Mouse (Mus musculus) intestine, postnatal 0 days (tissue): ENCODE data around the gene Cops2. TPM values are rescaled to one million over a fixed set of nuclear protein-coding genes. Genes with fewer than 3 reads are reported as not detected.

Experiments used
- ATAC-seq: fragments of 200-750 bp; cut with Nextera tagmentation; 2 replicates; pipeline ENCODE4 v1.8.0; 2017; ENCODE audit warnings: mild to moderate bottlenecking, moderate TSS enrichment, moderate library complexity
- H3K27ac ChIP-seq: fragments of 300-500 bp; sonication (generic); 2 replicates; pipeline ENCODE4 v1.5.1; 2014; ENCODE audit warnings: mild to moderate bottlenecking, low read depth, low read length, moderate library complexity
- H3K27me3 ChIP-seq: fragments of 300-500 bp; sonication (generic); replicated peaks from 2 replicates; pipeline ENCODE4 v1.6.1; 2014; ENCODE audit warnings: low read length, mixed read lengths; ENCODE audit not compliant: control insufficient read depth, insufficient read depth
- H3K36me3 ChIP-seq: fragments of 300-500 bp; sonication (generic); 2 replicates; pipeline ENCODE4 v1.6.1; 2014; ENCODE audit warnings: mild to moderate bottlenecking, moderate library complexity; ENCODE audit not compliant: control insufficient read depth, insufficient read depth
- H3K4me1 ChIP-seq: fragments of 300-500 bp; sonication (generic); replicated peaks from 2 replicates; pipeline ENCODE4 v1.6.1; 2014; ENCODE audit warnings: antibody characterized with exemption, low read length, mixed read lengths; ENCODE audit not compliant: control insufficient read depth, insufficient read depth
- H3K4me2 ChIP-seq: fragments of 300-500 bp; sonication (generic); replicated peaks from 2 replicates; pipeline ENCODE4 v1.6.1; 2014; ENCODE audit warnings: low read depth, mild to moderate bottlenecking, moderate library complexity
- H3K4me3 ChIP-seq: fragments of 300-500 bp; sonication (generic); 2 replicates; pipeline ENCODE4 v1.5.1; 2014; ENCODE audit warnings: low read depth, low read length
- H3K9ac ChIP-seq: fragments of 300-500 bp; sonication (generic); 2 replicates; pipeline ENCODE4 v1.6.1; 2014; ENCODE audit warnings: mild to moderate bottlenecking, low read depth, low read length
- H3K9me3 ChIP-seq: fragments of 300-500 bp; sonication (generic); 2 replicates; pipeline ENCODE4 v1.6.1; 2016; ENCODE audit warnings: mixed run types; ENCODE audit not compliant: control insufficient read depth
- CTCF ChIP-seq: sonication (generic); IDR thresholded peaks from 2 replicates; pipeline ENCODE4 v1.5.1; 2016; ENCODE audit warnings: low read depth, mild to moderate bottlenecking, control low read depth, antibody characterized with exemption, moderate library complexity
- WGBS: fragments of 180-500 bp; shearing (Covaris S2); extraction: QIAGEN DNeasy Blood & Tissue Kit; methylation state at CpG from one replicate; pipeline ENCODE4 v1.1.7; 2014; 5-methylcytosine and 5-hydroxymethylcytosine counted together
- polyA plus RNA-seq: library from polyadenylated mRNA; unstranded; fragments of >200 nt; fragmentation: Nextera tagmentation; extraction: Ambion mirVana; gene quantifications from 2 replicates; pipeline ENCODE4 v1.2.1, GENCODE M21; 2015

Gene Cops2
- polyA plus RNA-seq, 1 experiment from 2014 or later, result 28.7 TPM

DNA sequence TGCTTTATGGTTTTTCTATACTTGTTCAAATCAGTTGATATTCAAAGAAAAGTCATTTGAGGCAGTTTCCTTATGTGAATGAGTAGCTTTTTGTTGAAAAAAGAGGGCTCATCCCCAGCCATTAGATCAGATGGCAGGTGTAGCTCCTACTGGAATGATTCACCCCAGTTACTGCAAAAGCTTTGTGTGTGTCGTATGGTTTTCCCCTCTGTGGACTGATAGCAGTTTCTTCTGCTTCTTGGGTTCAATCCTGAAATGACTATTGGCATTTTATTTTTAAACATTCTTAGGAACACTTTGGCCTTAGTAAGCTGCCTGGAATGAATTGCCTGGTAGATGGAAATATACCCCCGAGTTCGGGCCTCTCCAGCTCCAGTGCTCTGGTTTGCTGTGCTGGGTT lies 37.4 kb upstream of the Cops2 start:
- 91% methylated on average over 3 of the region's 3 CpGs for WGBS
- H3K36me3 ChIP-seq, result peaks cover 31% of the 10 kb centered on the region; the same call in 1 of the 2 replicates
- H3K9me3 ChIP-seq, result no peaks in the 10 kb centered on the region
- no peak for ATAC-seq
- no peaks in the 10 kb centered on the region for H3K4me1 ChIP-seq
- H3K27ac ChIP-seq, result no peak overlapping the region
- no peak for TF ChIP-seq CTCF
- no peak overlapping the region for H3K4me2 ChIP-seq
- H3K4me3 ChIP-seq, result no peak overlapping the region
- no peak overlapping the region for H3K9ac ChIP-seq
- no peaks in the 10 kb centered on the region for H3K27me3 ChIP-seq

GRCm38 (mm10) chr2:125895099-125895498 lies 36.2 kb upstream of the Cops2 start:
- TF ChIP-seq CTCF, result no peak
- WGBS, result 70% methylated on average over 4 of the region's 4 CpGs

GRCm38 (mm10) chr2:125893096-125893495 lies 34.2 kb upstream of the Cops2 start:
- Histone ChIP-seq H3K27ac (no peak overlapping the region), H3K27me3 (no peaks in the 10 kb centered on the region), H3K9ac (no peak overlapping the region), H3K36me3 (peaks cover 27% of the 10 kb centered on the region; the same call in 1 of the 2 replicates), H3K9me3 (no peaks in the 10 kb centered on the region), H3K4me3 (no peak overlapping the region), H3K4me2 (no peak overlapping the region), H3K4me1 (no peaks in the 10 kb centered on the region)
- WGBS, result 51% methylated on average over 6 of the region's 6 CpGs
- ATAC-seq, result no peak
- TF ChIP-seq CTCF, result peak; percentile 68

More at GRCm38 (mm10) chr2:125895099-125895498, 36.2 kb upstream of the Cops2 start:
- Histone ChIP-seq H3K4me3 (no peak overlapping the region), H3K27ac (no peak overlapping the region), H3K4me2 (no peak overlapping the region), H3K9ac (no peak overlapping the region), H3K4me1 (no peaks in the 10 kb centered on the region), H3K9me3 (no peaks in the 10 kb centered on the region), H3K36me3 (peaks cover 24% of the 10 kb centered on the region; the same call in 1 of the 2 replicates), H3K27me3 (no peaks in the 10 kb centered on the region)
- no peak for ATAC-seq

DNA sequence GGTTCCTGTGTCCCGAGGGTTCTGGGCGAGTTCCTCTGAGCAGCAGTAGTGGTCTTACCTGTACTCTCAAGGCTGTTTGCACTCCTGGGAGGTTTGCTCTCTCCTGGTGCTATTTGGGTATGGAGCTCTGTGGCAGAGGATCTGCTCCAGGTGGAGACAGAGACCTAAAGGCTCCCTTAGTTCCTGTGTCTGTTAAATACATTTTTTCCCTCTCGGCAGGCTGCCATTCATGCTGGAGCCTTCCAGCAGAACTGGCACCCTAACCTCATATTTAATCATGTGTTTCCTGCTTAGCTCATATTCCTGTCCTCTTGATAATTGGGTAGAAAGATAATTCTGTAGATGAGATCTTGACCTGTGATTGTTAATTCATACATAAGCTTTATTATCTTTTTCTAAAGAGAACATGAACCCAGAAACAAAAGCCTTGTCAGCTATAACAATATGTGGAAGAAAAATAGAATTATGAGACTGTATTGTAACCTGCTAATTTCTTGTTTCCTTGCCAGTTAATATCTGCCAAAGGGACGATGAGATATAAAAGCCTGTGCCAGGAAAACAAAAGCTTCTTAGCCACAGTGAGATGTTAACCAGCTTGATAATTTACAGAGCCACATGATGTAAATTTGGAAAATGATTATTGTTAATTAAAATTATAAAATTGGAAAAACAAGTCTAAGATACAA lies 27.1 kb upstream of the Cops2 start:
- H3K9ac ChIP-seq, result no peak overlapping the region
- H3K27me3 ChIP-seq, result no peaks in the 10 kb centered on the region
- TF ChIP-seq CTCF, result no peak
- H3K4me1 ChIP-seq, result no peaks in the 10 kb centered on the region
- H3K4me3 ChIP-seq, result no peak overlapping the region
- H3K36me3 ChIP-seq, result peaks cover 13% of the 10 kb centered on the region; the same call in 1 of the 2 replicates
- H3K27ac ChIP-seq, result no peak overlapping the region
- no peak overlapping the region for H3K4me2 ChIP-seq
- 87% methylated on average over 4 of the region's 4 CpGs for WGBS
- ATAC-seq, result no peak
- no peaks in the 10 kb centered on the region for H3K9me3 ChIP-seq

DNA sequence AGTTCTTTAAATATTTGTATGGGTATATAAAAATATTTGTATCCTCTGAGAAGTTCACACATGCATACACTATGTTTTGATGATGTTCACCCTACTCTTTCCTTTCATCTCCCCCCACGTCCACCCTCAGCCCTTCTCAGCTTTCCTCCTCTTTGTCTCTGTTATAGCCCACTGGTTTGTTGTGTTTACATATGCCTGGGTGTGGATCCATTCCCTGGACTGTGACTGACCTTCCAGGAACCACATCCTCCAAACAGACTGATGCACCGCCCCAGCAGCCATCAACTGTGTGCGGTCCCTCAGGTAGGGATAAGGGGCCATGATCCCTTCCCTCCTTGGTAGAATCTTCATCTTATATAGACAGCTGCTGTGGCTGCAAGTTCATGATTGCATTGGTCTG lies 11.2 kb upstream of the Cops2 start:
- H3K27ac ChIP-seq, result no peak overlapping the region
- no peaks in the 10 kb centered on the region for H3K9me3 ChIP-seq
- H3K9ac ChIP-seq, result no peak overlapping the region
- no peaks in the 10 kb centered on the region for H3K4me1 ChIP-seq
- no peak overlapping the region for H3K4me3 ChIP-seq
- TF ChIP-seq CTCF, result no peak
- H3K36me3 ChIP-seq, result peaks cover 8% of the 10 kb centered on the region
- 84% methylated on average over 3 of the region's 3 CpGs for WGBS
- ATAC-seq, result no peak
- H3K27me3 ChIP-seq, result no peaks in the 10 kb centered on the region
- no peak overlapping the region for H3K4me2 ChIP-seq

DNA sequence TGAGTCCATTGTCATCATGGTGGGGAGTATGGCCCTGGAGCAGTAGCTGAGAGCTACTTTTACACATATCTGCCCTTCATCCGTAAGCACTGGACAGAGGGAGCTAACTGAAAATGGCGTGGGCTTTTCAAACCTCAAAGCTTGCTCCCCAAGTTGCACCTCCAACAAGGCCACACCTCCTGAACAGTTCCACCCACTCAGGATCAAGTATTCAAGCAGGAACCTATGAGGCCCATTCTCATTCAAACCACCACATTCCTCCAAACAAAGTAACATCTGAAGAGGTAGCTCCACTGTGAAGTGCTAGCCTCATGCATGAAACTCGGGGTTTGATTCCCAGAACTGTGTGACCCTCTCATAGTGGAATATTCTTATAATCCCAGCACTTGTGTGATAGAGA lies 9.4 kb upstream of the Cops2 start:
- H3K4me1 ChIP-seq, result no peaks in the 10 kb centered on the region
- no peak overlapping the region for H3K9ac ChIP-seq
- H3K27ac ChIP-seq, result no peak overlapping the region
- WGBS, result 83% methylated on average over 3 of the region's 3 CpGs
- no peaks in the 10 kb centered on the region for H3K9me3 ChIP-seq
- no peak for TF ChIP-seq CTCF
- H3K36me3 ChIP-seq, result peaks cover 8% of the 10 kb centered on the region
- no peak for ATAC-seq
- H3K27me3 ChIP-seq, result no peaks in the 10 kb centered on the region
- H3K4me2 ChIP-seq, result no peak overlapping the region
- H3K4me3 ChIP-seq, result no peak overlapping the region
